ENCODE assay signal across 28 mouse cellular contexts in the genomic region with DNA sequence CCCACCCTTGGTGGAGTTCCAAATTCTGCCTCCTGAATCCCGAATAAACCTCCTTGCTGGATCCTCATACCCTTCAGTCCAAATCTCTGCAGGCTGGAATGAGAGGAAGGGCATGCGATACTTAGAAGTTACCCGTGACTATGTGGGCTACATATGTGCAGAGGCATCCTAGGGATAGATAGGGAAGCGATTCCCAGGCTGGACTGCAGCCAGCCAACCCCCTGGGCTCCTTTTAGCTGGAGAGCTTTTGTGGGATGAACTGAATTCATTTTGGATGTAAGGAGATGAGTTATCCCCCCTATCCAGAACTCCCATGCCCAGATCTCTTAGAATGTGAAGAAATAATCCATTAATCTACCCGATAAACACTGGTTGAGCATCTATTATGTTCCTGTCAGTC.
"Had no signal": no experiment of that assay in that cellular context is flagged by ENCODE, and none has a peak within 500 bp of the region (broad histone marks: within the 10 kb centered on the region; RNA-seq: fewer than 3 reads in every experiment).

No protein-coding gene starts in this region.

- H3K36me3 ChIP-seq: embryonic facial prominence, embryonic 10.5 days; embryonic facial prominence, embryonic 12.5 days; embryonic facial prominence, embryonic 13.5 days; embryonic facial prominence, embryonic 15.5 days; forebrain, embryonic 10.5 days; forebrain, embryonic 12.5 days; forebrain, embryonic 15.5 days had no signal

- ATAC-seq: forebrain, embryonic 13.5 days; forebrain, embryonic 14.5 days; forebrain, embryonic 15.5 days; forebrain, embryonic 16.5 days; forebrain, postnatal 0 days had no signal

- H3K4me3 ChIP-seq: embryonic facial prominence, embryonic 10.5 days; embryonic facial prominence, embryonic 12.5 days; embryonic facial prominence, embryonic 13.5 days; embryonic facial prominence, embryonic 15.5 days; erythroblast, embryonic 14.5 days; forebrain, embryonic 10.5 days; forebrain, embryonic 12.5 days; forebrain, embryonic 13.5 days; forebrain, embryonic 15.5 days; gastrocnemius, adult 2 months had no signal

- DNase-seq: cerebellum, adult 2 months; cerebellum, adult 8-10 months; cerebellum, adult 9-10 months; cerebellum, adult 9-11 months; cerebellum, postnatal 10 days; cerebellum, postnatal 14 days; cerebellum, postnatal 25 days; cerebellum, postnatal 36 days; embryo, embryonic 11 days; forebrain, postnatal 0 days; gastrocnemius, adult 2 months; gastrocnemius, postnatal 10 days; gastrocnemius, postnatal 14 days; gastrocnemius, postnatal 25 days; gastrocnemius, postnatal 36 days; heart, adult 11 months; heart, adult 18-20 months had no signal

- H3K27me3 ChIP-seq: embryonic facial prominence, embryonic 12.5 days; embryonic facial prominence, embryonic 13.5 days; embryonic facial prominence, embryonic 15.5 days; forebrain, embryonic 13.5 days; forebrain, embryonic 15.5 days had no signal

- H3K9ac ChIP-seq: embryonic facial prominence, embryonic 12.5 days; embryonic facial prominence, embryonic 13.5 days; embryonic facial prominence, embryonic 15.5 days; forebrain, embryonic 12.5 days; forebrain, embryonic 13.5 days; forebrain, embryonic 15.5 days; forebrain, postnatal 0 days had no signal

- H3K27ac ChIP-seq: embryonic facial prominence, embryonic 10.5 days; embryonic facial prominence, embryonic 12.5 days; embryonic facial prominence, embryonic 13.5 days; embryonic facial prominence, embryonic 15.5 days; forebrain, embryonic 10.5 days; forebrain, embryonic 12.5 days; forebrain, embryonic 13.5 days; forebrain, embryonic 15.5 days; gastrocnemius, adult 2 months had no signal

- H3K4me1 ChIP-seq: embryonic facial prominence, embryonic 15.5 days had no signal

- H3K4me2 ChIP-seq: embryonic facial prominence, embryonic 12.5 days; embryonic facial prominence, embryonic 13.5 days; embryonic facial prominence, embryonic 15.5 days; forebrain, embryonic 12.5 days; forebrain, embryonic 13.5 days; forebrain, embryonic 15.5 days had no signal

- H3K9me3 ChIP-seq: embryonic facial prominence, embryonic 10.5 days; embryonic facial prominence, embryonic 12.5 days; embryonic facial prominence, embryonic 13.5 days; embryonic facial prominence, embryonic 15.5 days; forebrain, embryonic 10.5 days; forebrain, embryonic 12.5 days; forebrain, embryonic 13.5 days; forebrain, embryonic 15.5 days had no signal
